Mouse (Mus musculus) embryonic facial prominence, embryonic 15.5 days (tissue): Measurements from ENCODE around the gene Tnrc6a. TPM values are rescaled to one million over a fixed set of nuclear protein-coding genes. Genes with fewer than 3 reads are reported as not detected.

Source experiments
- ATAC-seq: fragments of 200-750 bp; cut with Nextera tagmentation; 2 replicates; pipeline ENCODE4 v1.8.0; 2017; ENCODE audit warnings: low read depth, moderate TSS enrichment; ENCODE audit not compliant: insufficient number of reproducible peaks, low FRiP score, low TSS enrichment
- H3K27ac ChIP-seq: fragments of 300-500 bp; sonication (generic); replicated peaks from 2 replicates; pipeline ENCODE4 v1.5.1; 2015; ENCODE audit warnings: mild to moderate bottlenecking, inconsistent platforms
- H3K27me3 ChIP-seq: fragments of 300-500 bp; sonication (generic); 2 replicates; pipeline ENCODE4 v1.6.1; 2015; ENCODE audit warnings: inconsistent platforms
- H3K36me3 ChIP-seq: fragments of 300-500 bp; sonication (generic); 2 replicates; pipeline ENCODE4 v1.6.1; 2015; ENCODE audit warnings: mild to moderate bottlenecking, inconsistent platforms
- H3K4me1 ChIP-seq: fragments of 300-500 bp; sonication (generic); 2 replicates; pipeline ENCODE4 v1.6.1; 2015; ENCODE audit warnings: inconsistent platforms
- H3K4me2 ChIP-seq: fragments of 300-500 bp; sonication (generic); replicated peaks from 2 replicates; pipeline ENCODE4 v1.6.1; 2015; ENCODE audit warnings: mild to moderate bottlenecking, inconsistent platforms
- H3K4me3 ChIP-seq: fragments of 300-500 bp; sonication (generic); replicated peaks from 2 replicates; pipeline ENCODE4 v1.5.1; 2015; ENCODE audit warnings: mild to moderate bottlenecking, inconsistent platforms
- H3K9ac ChIP-seq: fragments of 300-500 bp; sonication (generic); 2 replicates; pipeline ENCODE4 v1.6.1; 2015; ENCODE audit warnings: inconsistent platforms
- H3K9me3 ChIP-seq: fragments of 300-500 bp; sonication (generic); replicated peaks from 2 replicates; pipeline ENCODE4 v1.6.1; 2016; ENCODE audit warnings: inconsistent platforms
- WGBS: fragments of 180-500 bp; shearing (Covaris S2); methylation state at CpG from one replicate; pipeline ENCODE4 v1.1.7; 2015; 5-methylcytosine and 5-hydroxymethylcytosine counted together
- polyA plus RNA-seq: library from polyadenylated mRNA; unstranded; fragments of >200 nt; fragmentation: Nextera tagmentation; extraction: Ambion mirVana; gene quantifications from 2 replicates; pipeline ENCODE4 v1.2.1, GENCODE M21; 2015

Tnrc6a gene
- polyA plus RNA-seq, 1 experiment from 2014 or later: 47.7 TPM

DNA sequence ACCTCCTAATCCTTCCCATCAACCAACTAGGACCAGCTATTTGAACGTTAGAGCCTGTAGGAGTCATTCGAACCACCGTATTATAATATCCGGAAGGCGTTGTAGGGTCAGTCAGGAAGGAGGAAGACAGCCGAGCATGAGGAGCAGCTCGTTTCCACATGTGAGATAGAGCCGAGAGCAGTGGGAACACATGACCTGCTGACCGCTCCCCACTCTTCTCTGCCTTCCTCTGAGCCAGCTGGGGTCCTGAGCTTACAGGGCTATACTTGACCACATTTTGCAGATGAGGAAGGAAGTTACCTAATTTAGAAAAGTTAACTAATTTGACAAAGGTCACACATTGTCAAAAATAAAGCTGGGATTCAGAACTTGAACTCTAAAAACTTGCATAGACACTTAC, 25.2 kb downstream of the Tnrc6a start:
- Histone ChIP-seq H3K9me3 (no peaks in the 10 kb centered on the region), H3K27ac (no peak overlapping the region), H3K4me3 (no peak overlapping the region), H3K9ac (no peak overlapping the region), H3K4me2 (no peak overlapping the region), H3K36me3 (peaks cover 26% of the 10 kb centered on the region), H3K4me1 (no peaks in the 10 kb centered on the region), H3K27me3 (no peaks in the 10 kb centered on the region)
- ATAC-seq: no peak
- 88% methylated on average over 9 of the region's 9 CpGs for WGBS

DNA sequence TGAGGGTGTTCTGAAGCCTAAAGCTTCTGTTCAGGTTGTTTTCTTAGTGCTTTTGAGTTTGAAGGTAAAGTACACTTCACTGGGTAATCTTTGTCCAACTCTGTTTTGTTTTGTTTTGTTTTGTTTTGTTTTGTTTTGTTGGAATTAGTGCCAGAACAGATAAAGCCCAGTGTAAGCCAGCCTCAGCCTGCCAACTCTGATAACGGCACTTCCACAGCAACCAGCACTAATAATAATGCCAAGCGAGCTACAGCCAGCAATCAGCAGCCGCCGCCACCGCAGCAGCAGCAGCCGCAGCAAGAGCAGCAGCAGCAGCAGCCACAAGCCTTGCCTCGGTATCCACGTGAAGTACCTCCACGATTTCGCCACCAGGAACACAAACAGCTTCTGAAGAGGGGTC, 38.7 kb downstream of the Tnrc6a start:
- no peaks in the 10 kb centered on the region for H3K27me3 ChIP-seq
- no peak overlapping the region for H3K27ac ChIP-seq
- no peaks in the 10 kb centered on the region for H3K9me3 ChIP-seq
- no peak for ATAC-seq
- H3K36me3 ChIP-seq: peaks cover 53% of the 10 kb centered on the region
- H3K4me1 ChIP-seq: no peaks in the 10 kb centered on the region
- H3K9ac ChIP-seq: no peak overlapping the region
- H3K4me3 ChIP-seq: no peak overlapping the region
- 93% methylated on average over 10 of the region's 10 CpGs for WGBS
- no peak overlapping the region for H3K4me2 ChIP-seq

- no peak overlapping the region for H3K4me2 ChIP-seq
- no peak overlapping the region for H3K27ac ChIP-seq
- H3K9me3 ChIP-seq: no peaks in the 10 kb centered on the region
- H3K4me1 ChIP-seq: no peaks in the 10 kb centered on the region
- WGBS: 91% methylated on average over 2 of the region's 2 CpGs
- no peak for ATAC-seq
- H3K4me3 ChIP-seq: no peak overlapping the region
- no peaks in the 10 kb centered on the region for H3K27me3 ChIP-seq
- H3K36me3 ChIP-seq: peaks cover 93% of the 10 kb centered on the region
- H3K9ac ChIP-seq: no peak overlapping the region
Measured at GRCm38 (mm10) chr7:123167436-123167835, 43.8 kb downstream of the Tnrc6a start.

- Histone ChIP-seq H3K9ac (no peak overlapping the region), H3K4me3 (no peak overlapping the region), H3K4me2 (no peak overlapping the region), H3K9me3 (no peaks in the 10 kb centered on the region), H3K4me1 (no peaks in the 10 kb centered on the region), H3K36me3 (peaks cover 90% of the 10 kb centered on the region), H3K27me3 (no peaks in the 10 kb centered on the region), H3K27ac (no peak overlapping the region)
- 89% methylated on average over 2 of the region's 2 CpGs for WGBS
- no peak for ATAC-seq
Measured at GRCm38 (mm10) chr7:123169618-123170017, 45.9 kb downstream of the Tnrc6a start.

DNA sequence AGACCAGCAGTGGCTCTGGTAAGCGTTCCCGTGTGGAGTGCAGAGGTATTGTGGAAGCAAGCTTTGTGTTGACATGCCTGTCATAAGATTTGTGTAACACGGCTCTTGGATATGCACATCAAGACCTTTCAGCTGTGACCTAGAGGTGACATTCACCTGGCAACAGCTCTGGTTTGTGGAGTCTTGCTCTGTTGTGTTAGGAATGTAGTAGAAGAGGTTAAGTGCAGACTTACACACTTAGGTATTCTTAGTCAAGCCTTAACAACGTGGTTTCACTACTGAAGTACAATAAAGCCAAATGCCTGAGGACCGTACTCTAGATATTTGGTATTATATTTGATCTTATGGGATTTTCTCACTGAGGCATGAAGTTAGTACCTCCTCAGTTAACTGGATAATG, 48.4 kb downstream of the Tnrc6a start:
- ATAC-seq: no peak
- H3K36me3 ChIP-seq: peaks cover 91% of the 10 kb centered on the region
- H3K9ac ChIP-seq: no peak overlapping the region
- H3K27ac ChIP-seq: no peak overlapping the region
- H3K9me3 ChIP-seq: no peaks in the 10 kb centered on the region
- no peaks in the 10 kb centered on the region for H3K4me1 ChIP-seq
- 87% methylated on average over 5 of the region's 5 CpGs for WGBS
- H3K27me3 ChIP-seq: no peaks in the 10 kb centered on the region
- no peak overlapping the region for H3K4me3 ChIP-seq
- no peak overlapping the region for H3K4me2 ChIP-seq

- no peak; the same call in 1 of the 2 replicates for ATAC-seq
- Histone ChIP-seq H3K27me3 (no peaks in the 10 kb centered on the region), H3K9ac (no peak overlapping the region), H3K4me1 (no peaks in the 10 kb centered on the region), H3K4me3 (no peak overlapping the region), H3K27ac (no peak overlapping the region), H3K4me2 (no peak overlapping the region), H3K36me3 (peaks cover 87% of the 10 kb centered on the region), H3K9me3 (no peaks in the 10 kb centered on the region)
Measured at GRCm38 (mm10) chr7:123177215-123177614, 53.5 kb downstream of the Tnrc6a start.

- Histone ChIP-seq H3K36me3 (peaks cover 83% of the 10 kb centered on the region), H3K9me3 (no peaks in the 10 kb centered on the region), H3K27ac (no peak overlapping the region), H3K4me1 (no peaks in the 10 kb centered on the region), H3K4me2 (no peak overlapping the region), H3K9ac (no peak overlapping the region), H3K27me3 (no peaks in the 10 kb centered on the region), H3K4me3 (no peak overlapping the region)
- no peak for ATAC-seq
- WGBS: 84% methylated on average over 20 of the region's 20 CpGs
Measured at GRCm38 (mm10) chr7:123181787-123182701, 58.4 kb downstream of the Tnrc6a start.

DNA sequence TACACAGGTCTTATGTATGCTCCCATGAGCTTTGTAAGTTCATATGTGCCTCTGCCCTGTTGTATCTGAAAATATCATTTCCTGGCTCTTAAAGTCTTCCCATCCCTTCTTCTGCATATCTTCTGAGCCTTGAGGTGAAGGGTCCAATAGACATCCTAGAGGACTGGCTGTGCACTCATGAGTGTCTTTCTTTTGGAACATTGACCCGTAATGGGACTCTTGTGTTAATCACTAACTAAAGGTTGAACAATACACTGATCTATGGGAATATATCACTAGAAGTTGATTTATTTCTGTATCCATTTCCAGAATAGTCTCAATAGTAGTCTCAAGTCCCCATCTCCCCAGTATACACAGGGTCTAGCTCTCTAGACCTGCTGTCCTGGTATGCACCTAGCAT, 61.2 kb downstream of the Tnrc6a start:
- peaks cover 89% of the 10 kb centered on the region for H3K36me3 ChIP-seq
- no peak for ATAC-seq

DNA sequence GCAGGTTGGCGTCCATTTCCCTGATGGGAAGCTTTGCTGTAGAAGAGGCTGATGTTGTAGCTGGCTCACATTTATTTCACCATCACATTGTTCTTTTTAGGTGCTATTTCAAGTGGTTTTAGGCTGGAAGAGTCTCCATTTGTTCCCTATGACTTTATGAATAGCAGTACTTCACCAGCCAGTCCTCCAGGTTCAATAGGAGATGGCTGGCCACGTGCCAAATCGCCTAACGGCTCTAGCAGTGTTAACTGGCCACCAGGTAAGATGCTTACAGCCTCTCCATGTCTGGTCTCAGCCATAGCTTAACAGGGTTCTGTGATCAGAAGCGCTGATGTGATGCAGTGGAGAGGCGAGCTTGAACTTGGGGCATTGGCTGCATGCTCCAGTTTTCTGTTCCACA, 62.8 kb downstream of the Tnrc6a start:
- H3K4me3 ChIP-seq: no peak overlapping the region
- no peaks in the 10 kb centered on the region for H3K27me3 ChIP-seq
- H3K27ac ChIP-seq: no peak overlapping the region
- H3K36me3 ChIP-seq: peaks cover 89% of the 10 kb centered on the region
- no peak overlapping the region for H3K4me2 ChIP-seq
- H3K9ac ChIP-seq: no peak overlapping the region
- no peaks in the 10 kb centered on the region for H3K9me3 ChIP-seq
- 91% methylated on average over 6 of the region's 6 CpGs for WGBS
- H3K4me1 ChIP-seq: no peaks in the 10 kb centered on the region
- no peak for ATAC-seq

More for the DNA sequence above, 61.2 kb downstream of the Tnrc6a start:
- Histone ChIP-seq H3K4me2 (no peak overlapping the region), H3K9ac (no peak overlapping the region), H3K27ac (no peak overlapping the region), H3K27me3 (no peaks in the 10 kb centered on the region), H3K9me3 (no peaks in the 10 kb centered on the region), H3K4me3 (no peak overlapping the region), H3K4me1 (no peaks in the 10 kb centered on the region)
- WGBS: 100% methylated on average over 1 of the region's 1 CpGs

GRCm38 (mm10) chr7:123187246-123187645, 63.6 kb downstream of the Tnrc6a start:
- Histone ChIP-seq H3K36me3 (peaks cover 89% of the 10 kb centered on the region), H3K4me3 (no peak overlapping the region), H3K9me3 (no peaks in the 10 kb centered on the region), H3K27ac (no peak overlapping the region), H3K4me1 (no peaks in the 10 kb centered on the region), H3K9ac (no peak overlapping the region), H3K4me2 (no peak overlapping the region), H3K27me3 (no peaks in the 10 kb centered on the region)
- WGBS: 87% methylated on average over 4 of the region's 4 CpGs
- no peak for ATAC-seq

GRCm38 (mm10) chr7:123188462-123188861, 64.8 kb downstream of the Tnrc6a start:
- peaks cover 92% of the 10 kb centered on the region for H3K36me3 ChIP-seq
- no peaks in the 10 kb centered on the region for H3K9me3 ChIP-seq
- no peak overlapping the region for H3K4me3 ChIP-seq
- no peak for ATAC-seq
- 93% methylated on average over 3 of the region's 3 CpGs for WGBS
- no peaks in the 10 kb centered on the region for H3K4me1 ChIP-seq
- H3K9ac ChIP-seq: no peak overlapping the region
- no peaks in the 10 kb centered on the region for H3K27me3 ChIP-seq
- H3K27ac ChIP-seq: no peak overlapping the region
- no peak overlapping the region for H3K4me2 ChIP-seq

DNA sequence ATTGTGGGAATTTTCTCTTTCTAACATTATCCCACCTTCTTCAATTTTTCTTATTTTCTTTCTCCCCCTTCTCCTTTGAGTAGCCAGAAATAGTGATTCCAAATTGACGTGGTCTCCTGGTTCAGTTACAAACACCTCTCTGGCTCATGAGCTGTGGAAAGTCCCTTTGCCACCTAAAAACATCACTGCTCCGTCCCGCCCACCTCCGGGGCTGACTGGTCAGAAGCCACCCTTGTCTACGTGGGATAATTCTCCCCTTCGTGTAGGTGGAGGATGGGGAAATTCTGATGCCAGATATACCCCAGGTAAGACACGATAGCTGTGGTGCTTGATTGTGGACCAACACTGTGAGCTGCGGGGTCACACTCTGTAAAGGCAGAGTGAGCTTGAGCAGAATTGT, 66.1 kb downstream of the Tnrc6a start:
- 97% methylated on average over 8 of the region's 8 CpGs for WGBS
- Histone ChIP-seq H3K9ac (no peak overlapping the region), H3K4me3 (no peak overlapping the region), H3K27me3 (no peaks in the 10 kb centered on the region), H3K4me2 (no peak overlapping the region), H3K4me1 (no peaks in the 10 kb centered on the region), H3K9me3 (no peaks in the 10 kb centered on the region), H3K36me3 (peaks cover 87% of the 10 kb centered on the region), H3K27ac (no peak overlapping the region)
- no peak for ATAC-seq
